Mouse (Mus musculus) heart, postnatal 0 days (tissue): ENCODE data around the gene Espl1. TPM values are rescaled to one million over a fixed set of nuclear protein-coding genes. Genes with fewer than 3 reads are reported as not detected.

Source experiments
- ATAC-seq: fragments of 200-750 bp; cut with Nextera tagmentation; 2 replicates; pipeline ENCODE4 v1.8.0; 2017; ENCODE audit warnings: low read depth, moderate number of reproducible peaks, moderate library complexity; ENCODE audit not compliant: insufficient read depth
- DNase-seq: peaks from one replicate; pipeline ENCODE4 v3.0.0-alpha.2; 2016; ENCODE audit warnings: low spot score
- H3K27ac ChIP-seq: fragments of 300-500 bp; sonication (generic); 2 replicates; pipeline ENCODE4 v1.5.1; 2014; ENCODE audit warnings: low read depth, mild to moderate bottlenecking
- H3K27me3 ChIP-seq: fragments of 300-500 bp; sonication (generic); 2 replicates; pipeline ENCODE4 v1.6.1; 2014; ENCODE audit warnings: low read length, mixed read lengths; ENCODE audit not compliant: control insufficient read depth, insufficient read depth
- H3K36me3 ChIP-seq: fragments of 300-500 bp; sonication (generic); replicated peaks from 2 replicates; pipeline ENCODE4 v1.6.1; 2014; ENCODE audit warnings: low read length, mixed read lengths; ENCODE audit not compliant: control insufficient read depth, insufficient read depth
- H3K4me1 ChIP-seq: fragments of 300-500 bp; sonication (generic); 2 replicates; pipeline ENCODE4 v1.6.1; 2014; ENCODE audit warnings: antibody characterized with exemption; ENCODE audit not compliant: control insufficient read depth, insufficient read depth
- H3K4me2 ChIP-seq: fragments of 300-500 bp; sonication (generic); 2 replicates; pipeline ENCODE4 v1.6.1; 2014; ENCODE audit warnings: low read depth, mild to moderate bottlenecking, low read length, moderate library complexity
- H3K4me3 ChIP-seq: fragments of 300-500 bp; sonication (generic); 2 replicates; pipeline ENCODE4 v1.5.1; 2014; ENCODE audit warnings: low read depth, low read length
- H3K9ac ChIP-seq: fragments of 300-500 bp; sonication (generic); replicated peaks from 2 replicates; pipeline ENCODE4 v1.6.1; 2014; ENCODE audit warnings: low read depth, low read length, mixed read lengths
- H3K9me3 ChIP-seq: fragments of 300-500 bp; sonication (generic); replicated peaks from 2 replicates; pipeline ENCODE4 v1.6.1; 2016; ENCODE audit warnings: low read length; ENCODE audit not compliant: control insufficient read depth
- CTCF ChIP-seq: IDR thresholded peaks from 2 replicates; pipeline ENCODE4 v1.5.1; 2016; ENCODE audit warnings: antibody characterized with exemption, control low read depth, low read depth
- EP300 ChIP-seq: IDR thresholded peaks from 2 replicates; pipeline ENCODE4 v1.6.1; 2016; ENCODE audit warnings: antibody characterized with exemption, low read depth
- WGBS: fragments of 180-500 bp; shearing (Covaris S2); extraction: QIAGEN DNeasy Blood & Tissue Kit; methylation state at CpG from one replicate; pipeline ENCODE4 v1.1.7; 2014; 5-methylcytosine and 5-hydroxymethylcytosine counted together
- polyA plus RNA-seq: library from polyadenylated mRNA; unstranded; fragments of >200 nt; fragmentation: Nextera tagmentation; extraction: Ambion mirVana; gene quantifications from 2 replicates; pipeline ENCODE4 v1.2.1, GENCODE M21; 2015
- total RNA-seq: library from RNA; depleted of rRNA; stranded (reverse); fragments of >200 nt; gene quantifications from 2 replicates; pipeline ENCODE4 v1.2.3, GENCODE M21; 2014; ENCODE audit warnings: low replicate concordance

Espl1 gene
- total and polyA plus RNA-seq, 2 experiments from 2014 or later = 2.3 to 11.6 TPM

GRCm38 (mm10) chr15:102358126-102358525, 62.1 kb downstream of the Espl1 start:
- Histone ChIP-seq H3K4me3 (0 out of 2 replicates have a peak overlapping the region, but pooled peaks have one; percentile 3), H3K4me1 (peaks cover 15% of the 10 kb centered on the region; the same call in 1 of the 2 replicates), H3K9me3 (no peaks in the 10 kb centered on the region), H3K27ac (no peak overlapping the region), H3K4me2 (peak overlapping the region; percentile 11), H3K36me3 (no peaks in the 10 kb centered on the region), H3K27me3 (peaks cover 49% of the 10 kb centered on the region), H3K9ac (no peak overlapping the region)
- DNase-seq (no peak), ATAC-seq (no peak)
- TF ChIP-seq EP300 = no peak
- TF ChIP-seq CTCF = no peak
- WGBS = 6% methylated on average over 25 of the region's 25 CpGs

DNA sequence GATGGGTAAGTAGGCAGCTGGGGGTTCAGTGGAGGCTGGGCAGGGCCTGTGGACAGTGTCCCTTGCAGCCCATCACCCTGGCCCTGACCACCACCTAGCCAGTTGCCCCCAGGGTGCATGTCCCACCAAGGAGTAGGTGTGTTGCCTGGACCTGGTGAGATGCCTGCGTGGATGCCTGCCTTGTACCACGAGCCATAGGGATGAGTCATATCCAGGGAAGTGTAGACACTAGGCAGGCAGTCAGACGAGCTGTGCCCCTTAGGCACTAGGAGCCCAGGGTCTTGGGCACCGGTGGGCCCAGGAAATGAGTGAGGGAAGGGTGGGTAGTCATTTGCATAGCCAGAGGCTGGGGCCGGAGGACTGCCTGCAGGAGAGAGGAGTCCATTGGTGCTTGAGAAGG, 62.8 kb downstream of the Espl1 start:
- no peaks in the 10 kb centered on the region for H3K36me3 ChIP-seq
- no peak overlapping the region for H3K27ac ChIP-seq
- no peak overlapping the region for H3K9ac ChIP-seq
- H3K9me3 ChIP-seq = no peaks in the 10 kb centered on the region
- TF ChIP-seq EP300 = no peak
- no peak for TF ChIP-seq CTCF
- no peak overlapping the region for H3K4me3 ChIP-seq
- H3K4me1 ChIP-seq = peaks cover 15% of the 10 kb centered on the region; the same call in 1 of the 2 replicates
- ATAC-seq = no peak
- DNase-seq = no peak
- 25% methylated on average over 5 of the region's 5 CpGs for WGBS
- H3K4me2 ChIP-seq = no peak overlapping the region
- H3K27me3 ChIP-seq = peaks cover 49% of the 10 kb centered on the region

DNA sequence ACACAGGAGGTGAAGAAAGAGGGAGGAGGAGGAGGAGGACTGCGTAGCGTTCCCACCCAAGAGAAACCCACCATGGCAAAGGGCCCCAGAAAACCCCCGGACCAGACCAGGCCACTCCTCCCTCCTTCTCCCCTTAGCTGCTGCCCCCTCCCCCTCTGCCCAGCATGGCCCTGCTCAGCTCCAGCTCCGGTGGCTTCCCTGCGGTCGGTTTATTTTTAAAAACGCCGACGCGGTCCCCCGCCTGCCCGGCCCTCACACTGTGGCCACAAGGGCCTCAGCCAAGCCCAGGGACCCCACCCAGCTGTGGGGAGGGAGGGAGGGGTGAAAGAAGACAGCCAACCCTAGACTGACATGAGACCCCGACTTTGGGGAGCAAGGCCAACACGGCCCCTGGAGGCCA, 66.6 kb downstream of the Espl1 start:
- peaks cover 60% of the 10 kb centered on the region for H3K27me3 ChIP-seq
- H3K4me1 ChIP-seq = 0 out of 2 replicates have a peak, but pooled peaks cover 5% of the 10 kb centered on the region
- H3K4me3 ChIP-seq = peak overlapping the region; percentile 22; the same call in 1 of the 2 replicates
- DNase-seq (no peak), ATAC-seq (peak; percentile 40; the same call in 1 of the 2 replicates)
- 5% methylated on average over 14 of the region's 14 CpGs for WGBS
- H3K9ac ChIP-seq = peak overlapping the region; percentile 46
- TF ChIP-seq EP300 = no peak
- no peak for TF ChIP-seq CTCF
- H3K9me3 ChIP-seq = no peaks in the 10 kb centered on the region
- no peaks in the 10 kb centered on the region for H3K36me3 ChIP-seq
- no peak overlapping the region for H3K27ac ChIP-seq
- H3K4me2 ChIP-seq = peak overlapping the region; percentile 54

DNA sequence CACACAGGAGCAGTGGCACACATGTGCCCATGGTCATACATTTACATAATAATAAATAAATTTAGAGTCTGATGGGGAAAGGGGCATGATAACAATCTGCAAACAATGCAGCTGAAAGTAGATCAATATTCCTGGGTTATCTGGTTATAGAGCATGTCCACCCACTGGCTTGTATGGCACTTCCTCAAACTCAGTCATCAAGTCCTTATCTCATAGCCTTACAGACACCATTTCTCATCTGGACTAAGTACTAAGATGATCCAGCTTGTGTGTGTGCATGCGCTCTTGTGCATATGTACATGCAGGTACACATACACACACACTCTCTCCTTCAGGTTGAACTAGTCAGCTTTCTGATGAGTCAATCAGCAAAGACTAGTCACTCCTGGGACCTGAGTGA, 68.6 kb downstream of the Espl1 start:
- Histone ChIP-seq H3K9ac (no peak overlapping the region), H3K9me3 (no peaks in the 10 kb centered on the region), H3K27me3 (peaks cover 40% of the 10 kb centered on the region), H3K36me3 (no peaks in the 10 kb centered on the region), H3K4me1 (0 out of 2 replicates have a peak, but pooled peaks cover 5% of the 10 kb centered on the region), H3K4me2 (no peak overlapping the region), H3K4me3 (no peak overlapping the region), H3K27ac (no peak overlapping the region)
- ATAC-seq (no peak), DNase-seq (no peak)
- TF ChIP-seq CTCF = no peak
- TF ChIP-seq EP300 = no peak
- 97% methylated on average over 1 of the region's 1 CpGs for WGBS

GRCm38 (mm10) chr15:102366238-102366637, 70.2 kb downstream of the Espl1 start:
- Histone ChIP-seq H3K36me3 (no peaks in the 10 kb centered on the region), H3K4me1 (peaks cover 8% of the 10 kb centered on the region; the same call in 1 of the 2 replicates), H3K9me3 (no peaks in the 10 kb centered on the region), H3K27me3 (peaks cover 33% of the 10 kb centered on the region), H3K27ac (no peak overlapping the region), H3K4me2 (peak overlapping the region; percentile 21), H3K4me3 (peak overlapping the region; percentile 24; the same call in 1 of the 2 replicates), H3K9ac (no peak overlapping the region)
- TF ChIP-seq EP300 = no peak
- TF ChIP-seq CTCF = no peak
- ATAC-seq (no peak), DNase-seq (no peak)
- WGBS = 12% methylated on average over 7 of the region's 7 CpGs
